Mouse (Mus musculus) forebrain, embryonic 16.5 days (tissue): ENCODE results near the gene Polr2c. TPM values are rescaled to one million over a fixed set of nuclear protein-coding genes. Genes with fewer than 3 reads are reported as not detected.
"Not testable (repeated sequence)": the region's sequence is repeated elsewhere in the genome, so short reads cannot be mapped to it uniquely, and the experiment has no call there.

Experiments
- ATAC-seq: fragments of 200-750 bp; cut with Nextera tagmentation; 2 replicates; pipeline ENCODE4 v1.8.0; 2017; ENCODE audit warnings: mild to moderate bottlenecking, moderate library complexity
- H3K27ac ChIP-seq: fragments of 300-500 bp; sonication (generic); 2 replicates; pipeline ENCODE4 v1.5.1; 2014; ENCODE audit warnings: low read length, control low read depth
- H3K27me3 ChIP-seq: fragments of 300-500 bp; sonication (generic); replicated peaks from 2 replicates; pipeline ENCODE4 v1.6.1; 2014; ENCODE audit warnings: low read length; ENCODE audit not compliant: control insufficient read depth, insufficient read depth
- H3K36me3 ChIP-seq: fragments of 300-500 bp; sonication (generic); 2 replicates; pipeline ENCODE4 v1.6.1; 2014; ENCODE audit not compliant: control insufficient read depth, insufficient read depth
- H3K4me1 ChIP-seq: fragments of 300-500 bp; sonication (generic); replicated peaks from 2 replicates; pipeline ENCODE4 v1.6.1; 2014; ENCODE audit warnings: low read length; ENCODE audit not compliant: control insufficient read depth, insufficient read depth
- H3K4me2 ChIP-seq: fragments of 300-500 bp; sonication (generic); 2 replicates; pipeline ENCODE4 v1.6.1; 2014; ENCODE audit warnings: mild to moderate bottlenecking, low read length, control low read depth
- H3K4me3 ChIP-seq: fragments of 300-500 bp; sonication (generic); replicated peaks from 2 replicates; pipeline ENCODE4 v1.5.1; 2014; ENCODE audit warnings: mild to moderate bottlenecking, low read length, control low read depth
- H3K9ac ChIP-seq: fragments of 300-500 bp; sonication (generic); replicated peaks from 2 replicates; pipeline ENCODE4 v1.6.1; 2014; ENCODE audit warnings: low read depth, low read length, control low read depth
- H3K9me3 ChIP-seq: fragments of 300-500 bp; sonication (generic); 2 replicates; pipeline ENCODE4 v1.6.1; 2016; ENCODE audit warnings: low read length; ENCODE audit not compliant: control insufficient read depth
- WGBS: fragments of 180-500 bp; shearing (Covaris S2); extraction: QIAGEN DNeasy Blood & Tissue Kit; methylation state at CpG from one replicate; pipeline ENCODE4 v1.1.7; 2014; 5-methylcytosine and 5-hydroxymethylcytosine counted together
- polyA plus RNA-seq: library from polyadenylated mRNA; unstranded; fragments of >200 nt; fragmentation: Nextera tagmentation; extraction: Ambion mirVana; gene quantifications from 2 replicates; pipeline ENCODE4 v1.2.1, GENCODE M21; 2015

Gene Polr2c
- polyA plus RNA-seq, 1 experiment from 2014 or later: 150 TPM

DNA sequence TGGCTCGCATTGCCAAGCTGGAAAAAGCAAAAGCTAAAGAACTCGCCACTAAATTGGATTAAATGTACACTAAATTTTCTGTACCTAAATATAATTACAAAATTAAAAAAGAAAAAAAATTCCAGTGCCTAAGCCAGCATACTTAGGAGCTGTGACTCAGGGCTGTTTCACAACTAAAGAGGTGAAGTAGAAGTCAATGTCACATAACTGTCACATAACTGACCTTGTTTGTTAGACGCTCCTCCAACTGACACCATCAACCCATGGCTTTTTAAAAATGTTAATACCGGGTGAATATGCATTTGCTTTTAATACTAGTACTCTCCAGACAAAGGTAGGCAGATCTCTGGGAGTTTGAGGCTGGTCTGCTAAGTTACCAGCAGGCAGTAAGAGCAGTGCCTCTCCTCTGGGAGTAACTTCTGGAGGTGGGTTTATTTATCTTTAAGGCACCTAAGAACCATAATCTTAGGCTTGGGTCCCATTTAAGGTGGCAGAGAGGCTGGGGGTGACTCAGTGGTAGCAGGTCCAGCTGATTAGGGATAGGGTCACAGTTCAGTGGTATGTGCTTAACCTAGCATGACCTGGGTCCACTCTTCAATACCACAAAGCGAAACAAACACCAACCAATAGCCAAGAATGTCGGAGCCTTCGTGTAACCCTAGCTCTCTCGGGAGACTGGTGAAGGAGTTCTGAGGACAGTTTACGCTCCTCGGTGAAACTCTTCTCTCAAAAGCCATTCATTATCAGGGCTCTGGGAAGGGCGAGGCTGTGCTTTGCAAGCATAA lies 20.6 kb upstream of the Polr2c start:
- Histone ChIP-seq H3K4me2 (peak overlapping the region; percentile 86), H3K4me1 (peaks cover 22% of the 10 kb centered on the region), H3K9ac (no peak overlapping the region), H3K27ac (no peak overlapping the region), H3K9me3 (no peaks in the 10 kb centered on the region), H3K27me3 (no peaks in the 10 kb centered on the region), H3K4me3 (no peak overlapping the region), H3K36me3 (peaks cover 3% of the 10 kb centered on the region)
- WGBS: 81% methylated on average over 11 of the region's 11 CpGs
- no peak for ATAC-seq

DNA sequence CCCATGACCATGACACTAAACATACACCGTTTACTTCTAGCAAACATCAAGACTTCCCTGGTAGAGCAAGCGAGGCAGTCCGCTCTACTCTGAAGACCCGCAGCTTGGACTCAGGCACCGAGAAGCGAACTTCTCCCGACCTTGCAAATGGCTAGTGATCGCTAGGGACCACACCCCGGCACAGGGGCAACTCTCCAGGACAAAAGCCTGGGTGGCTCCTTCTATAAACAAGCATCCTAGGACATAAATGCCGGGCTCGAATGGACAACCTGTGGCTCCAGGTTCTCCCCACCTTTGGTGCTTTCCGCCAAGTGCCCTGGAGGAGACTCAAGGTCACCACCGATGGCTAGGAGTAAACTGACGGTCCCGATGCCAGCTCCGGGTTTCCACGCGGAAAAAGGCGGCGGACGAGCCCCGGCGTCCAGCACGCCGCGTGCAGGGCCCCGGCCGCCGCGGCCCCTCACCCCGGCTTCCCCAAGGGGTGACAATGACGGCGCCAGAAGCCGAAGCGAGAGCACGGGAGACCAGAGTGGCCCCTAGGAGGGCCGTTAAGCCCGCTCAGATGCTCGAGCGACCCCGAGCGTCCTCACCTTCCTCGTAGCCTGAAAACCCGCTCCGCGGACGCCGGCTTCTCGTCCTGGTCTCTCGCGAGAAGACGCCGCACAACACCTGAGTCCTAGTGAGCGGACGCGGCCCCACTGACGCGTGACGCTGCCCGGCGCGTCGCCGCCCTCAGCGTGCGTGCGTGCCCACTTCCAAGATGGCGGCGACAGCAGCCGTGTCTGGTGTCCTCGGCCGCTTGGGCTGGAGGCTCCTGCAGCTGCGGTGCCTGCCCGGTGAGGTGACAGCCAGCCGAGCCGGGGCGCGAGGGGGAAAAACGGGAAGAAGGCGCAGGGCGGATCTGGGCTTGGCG lies 19.3 kb upstream of the Polr2c start, which contains the start of the genes Coq9 and Ciapin1:
Gene Coq9 (plus strand): TSS at position 660 of the 913 bp plus-strand sequence.
Gene Ciapin1 (minus strand): TSS at position 697 of the 913 bp plus-strand sequence.
- Histone ChIP-seq H3K4me1 (peaks cover 16% of the 10 kb centered on the region), H3K27ac (peak within 1 kb of the TSS; percentile 93), H3K27me3 (no peaks in the 10 kb centered on the region), H3K9ac (peak within 1 kb of the TSS; percentile 97), H3K4me3 (peak within 1 kb of the TSS; percentile 87), H3K9me3 (no peaks in the 10 kb centered on the region), H3K4me2 (peak within 1 kb of the TSS; percentile 86), H3K36me3 (no peaks in the 10 kb centered on the region)
- ATAC-seq: peak; percentile 99
- under 1% methylated on average over 77 of the region's 82 CpGs for WGBS

DNA sequence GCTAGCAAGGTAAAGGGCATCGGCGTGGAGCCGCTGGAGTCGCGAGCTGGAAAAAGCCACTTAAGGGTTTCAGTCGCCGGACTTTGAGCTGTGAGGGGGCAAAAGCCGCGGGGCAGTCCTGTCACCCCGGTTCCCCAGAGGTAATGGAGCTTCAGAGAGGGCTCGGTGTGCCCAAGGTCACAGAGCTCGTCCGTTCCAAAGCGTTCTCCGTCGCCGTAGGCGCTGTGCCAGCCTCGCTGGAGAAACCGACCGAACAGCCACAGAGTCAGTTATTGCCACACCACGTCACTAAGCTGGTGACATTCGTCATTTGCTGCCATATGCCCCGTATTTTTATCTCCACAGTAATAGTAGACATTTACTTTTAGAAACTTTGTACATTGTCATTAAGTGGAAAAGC lies 18.6 kb upstream of the Polr2c start:
- under 1% methylated on average over 24 of the region's 24 CpGs for WGBS
- peak overlapping the region; percentile 87 for H3K4me3 ChIP-seq
- H3K9ac ChIP-seq: peak overlapping the region; percentile 97
- peak overlapping the region; percentile 59 for H3K4me2 ChIP-seq
- peak overlapping the region; percentile 93 for H3K27ac ChIP-seq
- ATAC-seq: peak; percentile 49
- H3K27me3 ChIP-seq: no peaks in the 10 kb centered on the region
- peaks cover 16% of the 10 kb centered on the region for H3K4me1 ChIP-seq
- H3K36me3 ChIP-seq: no peaks in the 10 kb centered on the region
- no peaks in the 10 kb centered on the region for H3K9me3 ChIP-seq

DNA sequence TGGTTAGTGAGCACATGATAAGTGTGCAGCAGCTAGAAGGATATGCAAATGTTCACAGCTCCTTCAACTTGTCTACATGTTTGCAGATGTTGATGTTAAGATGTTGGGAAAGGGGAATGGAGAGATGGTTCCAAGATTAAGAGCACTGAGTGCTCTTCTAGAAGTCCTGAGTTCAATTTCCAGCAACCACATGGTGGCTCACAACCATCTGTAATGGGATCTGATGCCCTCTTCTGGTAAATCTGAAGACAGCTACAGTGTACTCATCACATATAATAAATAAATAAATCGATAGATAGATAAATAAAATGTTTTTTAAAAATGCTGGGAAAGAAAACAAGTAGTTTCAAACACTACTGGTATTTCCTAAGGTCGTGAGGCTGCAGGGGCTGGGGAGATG lies 16.1 kb upstream of the Polr2c start:
- Histone ChIP-seq H3K4me3 (no peak overlapping the region), H3K9ac (no peak overlapping the region), H3K4me2 (no peak overlapping the region), H3K36me3 (no peaks in the 10 kb centered on the region), H3K27me3 (no peaks in the 10 kb centered on the region), H3K4me1 (peaks cover 16% of the 10 kb centered on the region), H3K9me3 (no peaks in the 10 kb centered on the region), H3K27ac (no peak overlapping the region)
- ATAC-seq: no peak
- WGBS: 60% methylated on average over 2 of the region's 2 CpGs

- WGBS: 93% methylated on average over 5 of the region's 5 CpGs
- H3K36me3 ChIP-seq: peaks cover 22% of the 10 kb centered on the region
- ATAC-seq: no peak
Observed at GRCm38 (mm10) chr8:94850049-94850448, 7.2 kb upstream of the Polr2c start.

GRCm38 (mm10) chr8:94854761-94855160 lies 2.5 kb upstream of the Polr2c start:
- H3K4me2 ChIP-seq, H3K9me3 ChIP-seq, H3K9ac ChIP-seq, H3K4me3 ChIP-seq, H3K27ac ChIP-seq, ATAC-seq, H3K27me3 ChIP-seq: not testable (repeated sequence)
- peaks cover 23% of the 10 kb centered on the region for H3K36me3 ChIP-seq
- WGBS: 87% methylated on average over 11 of the region's 11 CpGs
- H3K4me1 ChIP-seq: peaks cover 14% of the 10 kb centered on the region

More at GRCm38 (mm10) chr8:94850049-94850448, 7.2 kb upstream of the Polr2c start:
- Histone ChIP-seq H3K27me3 (no peaks in the 10 kb centered on the region), H3K9ac (no peak overlapping the region), H3K4me3 (no peak overlapping the region), H3K9me3 (no peaks in the 10 kb centered on the region), H3K4me1 (no peaks in the 10 kb centered on the region), H3K4me2 (no peak overlapping the region), H3K27ac (no peak overlapping the region)

- Histone ChIP-seq H3K4me2 (no peak overlapping the region; the same call in 1 of the 2 replicates), H3K27ac (no peak overlapping the region), H3K36me3 (peaks cover 14% of the 10 kb centered on the region), H3K27me3 (no peaks in the 10 kb centered on the region), H3K9ac (no peak overlapping the region), H3K4me3 (peak overlapping the region; percentile 94), H3K4me1 (peaks cover 14% of the 10 kb centered on the region), H3K9me3 (no peaks in the 10 kb centered on the region)
- ATAC-seq: no peak
- WGBS: 31% methylated on average over 5 of the region's 5 CpGs
Observed at GRCm38 (mm10) chr8:94857011-94857345, 272 bp upstream of the Polr2c start.

DNA sequence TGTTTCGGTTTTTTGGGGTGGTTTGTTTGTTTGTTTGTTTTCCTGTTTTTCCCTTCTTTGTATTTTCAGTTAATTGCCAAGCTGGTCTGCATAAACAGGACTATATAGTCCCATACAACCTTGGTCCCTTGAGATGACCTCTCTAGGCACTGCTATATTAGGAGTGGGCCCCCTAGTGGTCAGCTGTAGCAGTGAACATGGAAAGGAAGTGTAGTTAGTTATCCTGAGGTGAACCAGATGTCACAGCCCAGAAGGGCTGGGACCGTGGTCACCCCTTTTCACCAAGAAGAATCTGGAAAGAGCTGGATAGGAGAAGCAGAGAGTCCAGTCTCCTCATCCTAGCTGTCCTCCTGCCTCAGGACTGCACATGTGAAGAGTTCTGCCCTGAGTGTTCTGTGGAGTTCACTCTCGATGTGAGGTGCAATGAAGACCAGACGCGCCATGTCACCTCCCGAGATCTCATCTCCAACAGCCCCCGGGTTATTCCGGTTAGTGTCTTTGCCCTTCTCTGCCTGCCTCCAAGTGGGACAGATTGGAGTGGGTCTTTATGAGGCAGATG lies 4.2 kb downstream of the Polr2c start:
- 79% methylated on average over 8 of the region's 8 CpGs for WGBS
- peaks cover 14% of the 10 kb centered on the region for H3K4me1 ChIP-seq
- no peak overlapping the region for H3K4me2 ChIP-seq
- no peak overlapping the region for H3K9ac ChIP-seq
- H3K9me3 ChIP-seq: no peaks in the 10 kb centered on the region
- H3K27ac ChIP-seq: no peak overlapping the region
- H3K27me3 ChIP-seq: no peaks in the 10 kb centered on the region
- ATAC-seq: no peak
- H3K4me3 ChIP-seq: no peak overlapping the region
- H3K36me3 ChIP-seq: peaks cover 19% of the 10 kb centered on the region
